Mouse (Mus musculus) forebrain, postnatal 0 days (tissue): ENCODE results near the gene Rdm1. TPM values are rescaled to one million over a fixed set of nuclear protein-coding genes. Genes with fewer than 3 reads are reported as not detected.
"Not testable (repeated sequence)": the region's sequence is repeated elsewhere in the genome, so short reads cannot be mapped to it uniquely, and the experiment has no call there.

Experiments used
- ATAC-seq: fragments of 200-750 bp; cut with Nextera tagmentation; 2 replicates; pipeline ENCODE4 v1.8.0; 2017; ENCODE audit warnings: mild to moderate bottlenecking, moderate library complexity
- DNase-seq: peaks from one replicate; pipeline ENCODE4 v3.0.0-alpha.2; 2015
- H3K27ac ChIP-seq: fragments of 300-500 bp; sonication (generic); 2 replicates; pipeline ENCODE4 v1.5.1; 2014; ENCODE audit warnings: low read depth, mild to moderate bottlenecking, antibody characterized with exemption, low read length, moderate library complexity, mixed read lengths
- H3K27me3 ChIP-seq: fragments of 300-500 bp; sonication (generic); 2 replicates; pipeline ENCODE4 v1.6.1; 2014; ENCODE audit warnings: mild to moderate bottlenecking, low read length, mixed read lengths; ENCODE audit not compliant: insufficient read depth
- H3K36me3 ChIP-seq: fragments of 300-500 bp; sonication (generic); 2 replicates; pipeline ENCODE4 v1.6.1; 2014; ENCODE audit warnings: mild to moderate bottlenecking, moderate library complexity; ENCODE audit not compliant: insufficient read depth
- H3K4me1 ChIP-seq: fragments of 300-500 bp; sonication (generic); 2 replicates; pipeline ENCODE4 v1.6.1; 2014; ENCODE audit warnings: antibody characterized with exemption; ENCODE audit not compliant: insufficient read depth
- H3K4me2 ChIP-seq: fragments of 300-500 bp; sonication (generic); 2 replicates; pipeline ENCODE4 v1.6.1; 2014; ENCODE audit warnings: low read depth, mild to moderate bottlenecking, moderate library complexity
- H3K4me3 ChIP-seq: fragments of 300-500 bp; sonication (generic); 2 replicates; pipeline ENCODE4 v1.5.1; 2014; ENCODE audit warnings: low read depth, low read length, mixed read lengths
- H3K9ac ChIP-seq: fragments of 300-500 bp; sonication (generic); 2 replicates; pipeline ENCODE4 v1.6.1; 2014; ENCODE audit warnings: mild to moderate bottlenecking
- H3K9me3 ChIP-seq: fragments of 300-500 bp; sonication (generic); 2 replicates; pipeline ENCODE4 v1.6.1; 2016; ENCODE audit warnings: low read length
- CTCF ChIP-seq: sonication (generic); IDR thresholded peaks from 2 replicates; pipeline ENCODE4 v1.5.1; 2016; ENCODE audit warnings: antibody characterized with exemption, control low read depth, low read depth
- WGBS: fragments of 180-500 bp; shearing (Covaris S2); extraction: QIAGEN DNeasy Blood & Tissue Kit; methylation state at CpG from one replicate; pipeline ENCODE4 v1.1.7; 2014; 5-methylcytosine and 5-hydroxymethylcytosine counted together
- polyA plus RNA-seq: library from polyadenylated mRNA; unstranded; fragments of >200 nt; fragmentation: Nextera tagmentation; extraction: Ambion mirVana; gene quantifications from 2 replicates; pipeline ENCODE4 v1.2.1, GENCODE M21; 2015
- total RNA-seq: library from RNA; depleted of rRNA; stranded (reverse); fragments of >200 nt; gene quantifications from 2 replicates; pipeline ENCODE4 v1.2.3, GENCODE M21; 2014

The Rdm1 gene
- total and polyA plus RNA-seq, 2 experiments from 2014 or later, result 4.4 to 9.0 TPM

GRCm38 (mm10) chr11:101618596-101618995 lies 8.4 kb upstream of the Rdm1 start:
- Histone ChIP-seq H3K4me3 (no peak overlapping the region), H3K27me3 (no peaks in the 10 kb centered on the region), H3K9ac (no peak overlapping the region), H3K4me1 (peaks cover 18% of the 10 kb centered on the region), H3K36me3 (no peaks in the 10 kb centered on the region), H3K9me3 (no peaks in the 10 kb centered on the region), H3K4me2 (no peak overlapping the region), H3K27ac (no peak overlapping the region; the same call in 1 of the 2 replicates)
- DNase-seq (no peak), ATAC-seq (no peak)
- WGBS, result 70% methylated on average over 3 of the region's 3 CpGs
- no peak for TF ChIP-seq CTCF

- not testable (repeated sequence) for H3K9me3 ChIP-seq, H3K27ac ChIP-seq, DNase-seq, H3K9ac ChIP-seq, H3K27me3 ChIP-seq, H3K4me3 ChIP-seq, H3K36me3 ChIP-seq, H3K4me2 ChIP-seq, ATAC-seq
- peaks cover 18% of the 10 kb centered on the region for H3K4me1 ChIP-seq
- 86% methylated on average over 11 of the region's 11 CpGs for WGBS
These were observed 6.9 kb upstream of the Rdm1 start for GRCm38 (mm10) chr11:101620022-101620655.

- H3K9me3 ChIP-seq, result no peaks in the 10 kb centered on the region
- peak overlapping the region; percentile 54 for H3K9ac ChIP-seq
- H3K27me3 ChIP-seq, result no peaks in the 10 kb centered on the region
- no peak for TF ChIP-seq CTCF
- WGBS, result 5% methylated on average over 8 of the region's 8 CpGs
- H3K4me3 ChIP-seq, result peak overlapping the region; percentile 38
- H3K4me2 ChIP-seq, result peak overlapping the region; percentile 92
- DNase-seq, result no peak
- H3K27ac ChIP-seq, result peak overlapping the region; percentile 80
- peaks cover 7% of the 10 kb centered on the region; the same call in 1 of the 2 replicates for H3K4me1 ChIP-seq
- ATAC-seq, result peak; percentile 16; the same call in 1 of the 2 replicates
- H3K36me3 ChIP-seq, result no peaks in the 10 kb centered on the region
These were observed 373 bp upstream of the Rdm1 start for GRCm38 (mm10) chr11:101626649-101626994.

GRCm38 (mm10) chr11:101627857-101628559 lies 1.0 kb downstream of the Rdm1 start:
- no peak for TF ChIP-seq CTCF
- WGBS, result 2% methylated on average over 33 of the region's 33 CpGs

GRCm38 (mm10) chr11:101628733-101629417 lies 1.9 kb downstream of the Rdm1 start:
- 68% methylated on average over 4 of the region's 5 CpGs for WGBS
- not testable (repeated sequence) for ATAC-seq, H3K27me3 ChIP-seq, H3K4me3 ChIP-seq, H3K4me1 ChIP-seq, H3K36me3 ChIP-seq, H3K27ac ChIP-seq, H3K9me3 ChIP-seq, DNase-seq
- Histone ChIP-seq H3K9ac (peak overlapping the region; percentile 53; the same call in 1 of the 2 replicates), H3K4me2 (peak overlapping the region; percentile 92; the same call in 1 of the 2 replicates)

More at GRCm38 (mm10) chr11:101627857-101628559, 1.0 kb downstream of the Rdm1 start:
- Histone ChIP-seq H3K4me2 (peak overlapping the region; percentile 92), H3K4me3 (peak overlapping the region; percentile 54), H3K9me3 (no peaks in the 10 kb centered on the region), H3K27me3 (no peaks in the 10 kb centered on the region), H3K9ac (peak overlapping the region; percentile 53), H3K27ac (peak overlapping the region; percentile 73), H3K36me3 (no peaks in the 10 kb centered on the region), H3K4me1 (peaks cover 7% of the 10 kb centered on the region; the same call in 1 of the 2 replicates)
- peak; percentile 93 for DNase-seq
- peak; percentile 28 for ATAC-seq

- no peak for DNase-seq
- H3K27me3 ChIP-seq, result no peaks in the 10 kb centered on the region
- no peak overlapping the region for H3K27ac ChIP-seq
- H3K9me3 ChIP-seq, result no peaks in the 10 kb centered on the region
- H3K4me1 ChIP-seq, result no peaks in the 10 kb centered on the region
- 85% methylated on average over 10 of the region's 10 CpGs for WGBS
- no peak overlapping the region for H3K9ac ChIP-seq
- H3K4me3 ChIP-seq, result no peak overlapping the region
- H3K36me3 ChIP-seq, result no peaks in the 10 kb centered on the region
- no peak for TF ChIP-seq CTCF
- no peak for ATAC-seq
- no peak overlapping the region for H3K4me2 ChIP-seq
These were observed 8.7 kb downstream of the Rdm1 start for GRCm38 (mm10) chr11:101635660-101636059.

- Histone ChIP-seq H3K9ac (no peak overlapping the region), H3K4me2 (no peak overlapping the region), H3K36me3 (no peaks in the 10 kb centered on the region), H3K27ac (no peak overlapping the region), H3K4me3 (no peak overlapping the region), H3K27me3 (no peaks in the 10 kb centered on the region), H3K4me1 (no peaks in the 10 kb centered on the region; the same call in 1 of the 2 replicates), H3K9me3 (no peaks in the 10 kb centered on the region)
- DNase-seq (no peak), ATAC-seq (no peak)
- 94% methylated on average over 4 of the region's 4 CpGs for whole genome bisulfite sequencing
- TF ChIP-seq CTCF, result no peak
These were observed 12.8 kb downstream of the Rdm1 start for GRCm38 (mm10) chr11:101639761-101640160.

- peak; percentile 65 for ATAC-seq
- H3K27me3 ChIP-seq, H3K36me3 ChIP-seq, H3K9me3 ChIP-seq, H3K4me1 ChIP-seq: not testable (repeated sequence)
- H3K9ac ChIP-seq, result peak overlapping the region; percentile 63
- peak overlapping the region; percentile 82 for H3K27ac ChIP-seq
- WGBS, result 5% methylated on average over 49 of the region's 53 CpGs
- peak overlapping the region; percentile 48 for H3K4me2 ChIP-seq
- H3K4me3 ChIP-seq, result peak overlapping the region; percentile 24
- peak; percentile 90 for DNase-seq
These were observed 14.1 kb downstream of the Rdm1 start for GRCm38 (mm10) chr11:101640857-101641709.

- WGBS, result 5% methylated on average over 13 of the region's 26 CpGs
- not testable (repeated sequence) for H3K4me3 ChIP-seq
These were observed 15.0 kb downstream of the Rdm1 start for GRCm38 (mm10) chr11:101641710-101642642.

More at GRCm38 (mm10) chr11:101641710-101642642, 15.0 kb downstream of the Rdm1 start:
- not testable (repeated sequence) for H3K9me3 ChIP-seq, H3K36me3 ChIP-seq, H3K4me1 ChIP-seq, H3K27me3 ChIP-seq
- Histone ChIP-seq H3K9ac (peak overlapping the region; percentile 63), H3K27ac (peak overlapping the region; percentile 82; the same call in 1 of the 2 replicates), H3K4me2 (peak overlapping the region; percentile 48)
- DNase-seq (peak; percentile 65), ATAC-seq (peak; percentile 77)
